Mouse (Mus musculus): Measurements from ENCODE around the gene Sfi1. TPM values are rescaled to one million over a fixed set of nuclear protein-coding genes. Genes with fewer than 3 reads are reported as not detected.

Gene Sfi1
- 16.9 and 17.2 TPM in 2 replicates for polyA plus RNA-seq (2015; fragmentation: Nextera tagmentation; extraction: Ambion mirVana)

DNA sequence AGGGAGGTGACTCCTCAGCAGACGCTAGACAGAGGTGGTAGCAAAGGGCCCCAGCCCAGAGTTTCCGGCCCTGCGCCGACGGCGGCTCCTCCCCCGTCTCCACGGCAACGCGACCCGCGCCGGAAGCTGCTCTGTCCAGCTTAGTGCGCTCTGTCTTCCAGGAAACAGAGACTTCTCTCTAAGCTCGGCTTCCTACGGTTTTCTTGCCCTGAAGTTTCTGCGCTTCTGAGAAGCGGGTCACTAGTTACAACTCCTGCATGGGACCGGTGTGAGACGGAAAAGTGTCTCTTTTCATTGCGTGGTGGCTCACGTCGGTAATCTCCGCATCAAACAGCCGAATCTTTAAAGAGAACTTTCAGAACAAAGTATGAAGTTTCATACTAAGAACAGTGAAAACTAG is at the start of gene Sfi1:
Gene Sfi1, minus strand, starts transcription at position 101 of the 400 bp plus-strand sequence.
- WGBS = 85% methylated on average over 25 of the region's 25 CpGs

DNA sequence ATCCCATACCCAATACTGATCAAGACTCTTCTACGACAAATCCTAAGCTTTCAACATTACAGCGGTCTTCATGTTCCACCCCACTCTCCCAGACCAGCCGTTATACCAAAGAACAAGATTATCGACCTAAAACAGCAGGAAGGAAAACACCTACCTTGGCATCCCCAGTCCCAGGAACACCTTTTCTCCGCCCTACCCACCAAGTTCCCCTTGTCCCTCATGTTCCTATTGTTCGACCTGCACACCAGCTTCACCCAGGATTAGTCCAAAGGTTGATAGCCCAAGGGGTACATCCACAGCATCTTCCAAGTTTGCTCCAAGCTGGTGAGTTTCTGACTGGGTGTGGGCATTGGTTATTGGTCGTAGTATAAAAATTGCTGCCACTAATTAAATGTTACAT is 49.1 kb upstream of the Sfi1 start:
- ATAC-seq (ENCODE audit: low FRiP score, low read depth) = no peak
- WGBS = 96% methylated on average over 7 of the region's 7 CpGs
- H3K36me3 ChIP-seq = peaks cover 85% of the 10 kb centered on the region

More for the DNA sequence above, at the start of gene Sfi1:
- Histone ChIP-seq H3K27me3 (no peaks in the 10 kb centered on the region), H3K9me3 (no peaks in the 10 kb centered on the region), H3K9ac (no peak within 1 kb of the TSS), H3K36me3 (no peaks in the 10 kb centered on the region), H3K4me1 (replicated peaks) (no peaks in the 10 kb centered on the region), H3K4me3 (no peak within 1 kb of the TSS), H3K27ac (replicated peaks) (no peak within 1 kb of the TSS), H3K4me2 (no peak within 1 kb of the TSS)
- no peak for ATAC-seq (ENCODE audit: low FRiP score, low read depth)

DNA sequence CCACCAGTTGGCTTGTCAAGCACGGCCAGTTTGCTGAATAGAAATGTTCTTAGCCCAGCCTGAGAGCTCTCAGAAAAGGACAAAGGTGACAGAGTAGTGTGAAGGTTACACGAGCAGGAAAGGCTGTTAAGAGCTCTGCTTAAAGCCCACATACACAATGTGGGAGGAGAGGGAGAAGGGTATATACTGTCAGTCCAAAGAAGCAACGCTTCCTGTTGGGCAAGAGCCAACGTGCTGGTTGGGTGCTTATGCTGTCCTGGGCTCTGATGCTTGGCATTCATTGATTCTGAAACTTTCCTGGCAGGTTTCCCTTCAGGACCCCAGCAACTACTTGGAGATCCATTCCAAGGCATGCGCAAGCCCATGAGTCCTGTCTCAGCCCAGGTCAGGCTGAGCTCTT is 42.0 kb upstream of the Sfi1 start:
- 75% methylated on average over 5 of the region's 5 CpGs for WGBS
- Histone ChIP-seq H3K27ac (replicated peaks) (no peak overlapping the region), H3K4me2 (no peak overlapping the region), H3K36me3 (peaks cover 86% of the 10 kb centered on the region), H3K27me3 (no peaks in the 10 kb centered on the region), H3K9ac (no peak overlapping the region), H3K4me3 (no peak overlapping the region), H3K9me3 (no peaks in the 10 kb centered on the region), H3K4me1 (replicated peaks) (no peaks in the 10 kb centered on the region)
- ATAC-seq (ENCODE audit: low FRiP score, low read depth) = no peak

More for the DNA sequence above, 49.1 kb upstream of the Sfi1 start:
- Histone ChIP-seq H3K27me3 (no peaks in the 10 kb centered on the region), H3K9ac (no peak overlapping the region), H3K4me3 (no peak overlapping the region), H3K4me1 (replicated peaks) (no peaks in the 10 kb centered on the region), H3K27ac (replicated peaks) (no peak overlapping the region), H3K9me3 (no peaks in the 10 kb centered on the region), H3K4me2 (no peak overlapping the region)

DNA sequence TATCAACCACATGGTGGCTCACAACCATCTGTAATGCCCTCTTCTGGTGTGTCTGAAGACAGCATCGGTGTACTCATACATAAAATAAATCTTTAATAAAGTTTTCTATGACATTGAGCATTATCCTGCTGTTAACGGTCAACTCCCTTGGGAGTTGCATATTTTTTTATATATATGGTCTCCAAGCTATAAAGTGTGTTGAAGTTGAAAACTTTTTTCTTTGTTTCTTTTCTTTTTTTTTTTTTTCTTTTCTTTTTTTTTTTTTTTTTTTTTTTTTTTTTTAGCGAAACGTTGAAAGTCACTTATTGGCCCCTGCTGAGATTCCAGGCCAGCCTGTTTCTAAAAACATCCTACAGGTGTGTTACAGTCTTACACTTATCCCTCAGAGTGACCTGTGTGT is 40.4 kb upstream of the Sfi1 start:
- no peaks in the 10 kb centered on the region for H3K9me3 ChIP-seq
- H3K4me1 ChIP-seq (replicated peaks) = no peaks in the 10 kb centered on the region
- H3K27me3 ChIP-seq = no peaks in the 10 kb centered on the region
- WGBS = 96% methylated on average over 4 of the region's 4 CpGs
- H3K4me2 ChIP-seq = no peak overlapping the region
- no peak overlapping the region for H3K4me3 ChIP-seq
- no peak overlapping the region for H3K27ac ChIP-seq (replicated peaks)
- ATAC-seq (ENCODE audit: low FRiP score, low read depth) = no peak
- H3K9ac ChIP-seq = no peak overlapping the region
- H3K36me3 ChIP-seq = peaks cover 85% of the 10 kb centered on the region

DNA sequence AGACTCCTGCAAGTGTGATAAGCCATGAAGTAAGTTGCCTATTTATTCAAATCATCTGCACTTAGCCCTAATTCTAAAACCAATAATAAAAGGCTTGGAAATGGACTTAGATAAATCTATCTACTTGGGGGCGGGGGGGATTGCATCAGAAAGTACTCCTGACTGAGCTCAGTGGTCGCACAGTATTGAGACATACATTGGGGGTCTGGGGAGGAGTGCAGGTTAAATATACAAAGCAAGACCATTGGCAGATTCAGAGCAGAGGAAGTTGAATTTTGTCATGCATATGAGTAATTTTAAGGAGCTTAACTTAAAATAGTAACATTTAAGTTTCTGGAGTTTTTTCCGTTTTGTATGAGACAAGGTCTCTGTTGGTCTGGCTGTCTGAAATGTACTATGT is 39.0 kb upstream of the Sfi1 start:
- Histone ChIP-seq H3K27ac (replicated peaks) (no peak overlapping the region), H3K9ac (no peak overlapping the region), H3K27me3 (no peaks in the 10 kb centered on the region), H3K36me3 (peaks cover 83% of the 10 kb centered on the region), H3K4me2 (no peak overlapping the region), H3K4me3 (no peak overlapping the region), H3K4me1 (replicated peaks) (no peaks in the 10 kb centered on the region), H3K9me3 (no peaks in the 10 kb centered on the region)
- whole genome bisulfite sequencing = 94% methylated on average over 3 of the region's 3 CpGs
- ATAC-seq (ENCODE audit: low FRiP score, low read depth) = no peak

DNA sequence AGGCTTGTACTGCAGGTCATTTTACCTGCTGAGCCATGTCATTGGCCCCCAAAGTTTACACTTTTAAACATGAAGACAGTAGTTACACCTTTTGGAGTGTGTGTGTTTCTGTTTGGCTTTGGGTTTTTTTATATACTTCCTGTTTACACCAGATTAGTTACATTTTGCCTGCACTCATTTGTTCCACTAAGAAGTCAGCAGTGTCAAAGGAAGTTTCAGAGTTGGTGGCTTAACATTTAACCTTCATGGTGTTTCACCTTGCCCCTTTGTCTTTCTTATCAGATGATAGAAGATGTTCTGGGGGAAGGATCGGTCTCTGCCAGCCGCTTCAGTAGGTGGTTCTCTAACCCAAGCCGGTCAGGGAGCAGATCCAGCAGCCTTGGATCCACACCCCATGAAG is 33.9 kb upstream of the Sfi1 start:
- Histone ChIP-seq H3K4me3 (no peak overlapping the region), H3K9ac (no peak overlapping the region), H3K36me3 (peaks cover 79% of the 10 kb centered on the region), H3K4me1 (replicated peaks) (no peaks in the 10 kb centered on the region), H3K27ac (replicated peaks) (no peak overlapping the region), H3K4me2 (no peak overlapping the region), H3K27me3 (no peaks in the 10 kb centered on the region), H3K9me3 (no peaks in the 10 kb centered on the region)
- no peak for ATAC-seq (ENCODE audit: low FRiP score, low read depth)
- WGBS = 97% methylated on average over 3 of the region's 3 CpGs

DNA sequence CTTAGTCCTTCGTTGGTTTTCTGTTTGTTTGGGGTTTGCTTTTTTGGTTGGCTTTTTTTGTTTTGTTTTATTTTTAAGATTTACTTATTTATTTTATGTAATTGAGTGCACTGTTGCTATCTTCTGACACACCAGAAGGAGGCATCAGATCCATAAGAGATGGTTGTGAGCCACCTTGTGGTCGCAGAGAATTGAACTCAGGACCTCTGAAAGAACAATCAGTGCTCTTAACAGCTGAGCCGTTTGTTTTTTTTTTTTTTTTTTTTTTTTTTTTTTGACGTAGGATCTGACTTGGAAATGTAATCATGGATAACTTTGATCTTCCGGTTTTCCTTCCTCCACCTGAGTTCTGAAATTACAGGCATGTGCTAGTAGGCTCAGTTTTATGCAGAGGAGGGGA is 29.8 kb upstream of the Sfi1 start:
- Histone ChIP-seq H3K4me3 (no peak overlapping the region), H3K4me2 (no peak overlapping the region), H3K36me3 (peaks cover 78% of the 10 kb centered on the region), H3K4me1 (replicated peaks) (no peaks in the 10 kb centered on the region), H3K27ac (replicated peaks) (no peak overlapping the region), H3K27me3 (no peaks in the 10 kb centered on the region), H3K9me3 (no peaks in the 10 kb centered on the region), H3K9ac (no peak overlapping the region)
- WGBS = 79% methylated on average over 5 of the region's 5 CpGs
- no peak for ATAC-seq (ENCODE audit: low FRiP score, low read depth)

DNA sequence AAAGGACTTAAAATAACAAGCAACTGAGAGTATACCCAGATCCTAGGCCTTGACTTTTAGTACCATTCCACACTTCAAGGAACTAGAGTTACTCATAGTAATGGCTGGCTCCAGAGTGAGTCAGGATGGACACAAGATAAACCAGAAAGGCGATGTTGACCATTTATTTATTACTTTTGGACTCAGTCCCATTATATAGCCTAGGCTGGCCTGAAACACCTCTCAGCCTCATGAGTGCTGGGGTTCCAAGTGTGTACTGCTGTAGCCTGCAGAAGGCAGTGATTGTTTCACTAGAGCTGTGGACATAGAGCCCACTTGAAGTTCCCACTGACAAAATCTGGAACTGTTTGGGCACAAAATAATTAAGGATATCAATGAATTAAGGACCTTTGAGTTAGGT is 19.3 kb upstream of the Sfi1 start:
- H3K4me1 ChIP-seq (replicated peaks) = no peaks in the 10 kb centered on the region
- ATAC-seq (ENCODE audit: low FRiP score, low read depth) = no peak
- no peaks in the 10 kb centered on the region for H3K9me3 ChIP-seq
- no peak overlapping the region for H3K4me2 ChIP-seq
- H3K36me3 ChIP-seq = peaks cover 56% of the 10 kb centered on the region
- H3K9ac ChIP-seq = no peak overlapping the region
- H3K27ac ChIP-seq (replicated peaks) = no peak overlapping the region
- WGBS = 92% methylated on average over 1 of the region's 1 CpGs
- no peak overlapping the region for H3K4me3 ChIP-seq
- H3K27me3 ChIP-seq = no peaks in the 10 kb centered on the region

DNA sequence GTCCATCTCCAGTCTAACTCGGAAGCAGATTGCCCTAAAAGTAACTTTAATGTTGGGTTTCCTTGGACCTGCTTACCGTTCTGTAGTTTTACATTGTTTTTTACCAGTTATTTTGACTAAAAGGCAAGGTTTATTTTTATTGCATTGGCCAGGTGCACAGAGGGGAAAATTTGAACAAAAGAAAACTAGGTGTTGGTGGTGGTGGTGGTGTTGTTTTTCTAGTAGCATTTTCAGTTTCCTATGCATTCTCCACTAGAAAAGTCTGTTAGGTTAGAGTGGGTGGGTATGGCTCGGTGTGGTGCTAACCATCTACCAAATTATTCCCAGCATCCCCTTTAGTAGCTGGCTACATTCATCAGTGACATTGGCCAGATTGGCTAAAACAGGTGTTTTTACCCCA is 13.5 kb upstream of the Sfi1 start:
- no peak overlapping the region for H3K4me2 ChIP-seq
- H3K4me1 ChIP-seq (replicated peaks) = peaks cover 9% of the 10 kb centered on the region; the same call in 1 of the 2 replicates
- no peak overlapping the region for H3K9ac ChIP-seq
- H3K27ac ChIP-seq (replicated peaks) = no peak overlapping the region
- no peaks in the 10 kb centered on the region for H3K27me3 ChIP-seq
- no peak overlapping the region for H3K4me3 ChIP-seq
- ATAC-seq (ENCODE audit: low FRiP score, low read depth) = no peak
- 97% methylated on average over 3 of the region's 3 CpGs for WGBS
- no peaks in the 10 kb centered on the region for H3K9me3 ChIP-seq
- H3K36me3 ChIP-seq = peaks cover 34% of the 10 kb centered on the region

DNA sequence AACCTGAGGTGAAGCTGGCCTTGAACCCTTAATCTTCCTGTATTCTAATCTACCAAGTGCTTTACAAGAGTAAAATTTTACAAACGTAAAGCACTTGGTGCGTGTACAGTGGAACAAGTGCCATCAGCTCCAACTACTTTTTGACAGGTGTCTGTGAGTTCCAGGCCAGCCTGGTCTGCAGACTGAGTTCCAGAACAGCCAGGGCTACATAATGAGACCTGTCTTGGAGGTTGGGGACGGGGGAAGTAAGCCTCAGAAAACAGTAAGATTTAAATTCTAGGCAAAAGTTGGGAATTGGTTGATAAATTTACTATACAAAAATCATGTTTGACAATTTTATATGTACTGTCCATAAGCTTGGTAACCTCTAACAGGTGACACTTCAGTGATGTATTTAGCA is 11.9 kb upstream of the Sfi1 start:
- Histone ChIP-seq H3K4me1 (replicated peaks) (peaks cover 9% of the 10 kb centered on the region; the same call in 1 of the 2 replicates), H3K4me3 (no peak overlapping the region), H3K27me3 (no peaks in the 10 kb centered on the region), H3K4me2 (no peak overlapping the region), H3K9ac (no peak overlapping the region), H3K27ac (replicated peaks) (no peak overlapping the region), H3K36me3 (peaks cover 27% of the 10 kb centered on the region), H3K9me3 (no peaks in the 10 kb centered on the region)
- 96% methylated on average over 3 of the region's 3 CpGs for WGBS
- no peak for ATAC-seq (ENCODE audit: low FRiP score, low read depth)

DNA sequence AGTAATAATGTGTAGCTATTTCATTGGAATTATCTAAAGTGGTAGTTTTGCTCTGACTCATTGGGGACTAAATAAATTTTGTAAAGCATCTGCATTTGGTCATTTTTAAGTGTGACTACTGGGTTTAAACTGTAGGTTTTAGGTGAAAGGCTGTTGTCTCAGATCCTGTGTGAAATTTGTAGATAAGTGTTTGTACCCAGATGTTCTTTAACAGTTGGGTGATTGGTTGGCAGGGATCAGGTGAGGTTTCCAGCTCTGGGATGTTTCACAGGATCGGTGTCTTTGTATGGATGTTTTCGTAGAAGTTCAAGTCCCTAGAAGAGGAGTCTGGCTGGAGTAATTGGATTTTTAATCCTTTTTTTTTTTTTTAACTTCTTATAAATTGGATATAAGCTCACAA is 10.5 kb upstream of the Sfi1 start:
- ATAC-seq (ENCODE audit: low FRiP score, low read depth) = no peak
- Histone ChIP-seq H3K36me3 (peaks cover 21% of the 10 kb centered on the region), H3K9ac (no peak overlapping the region), H3K4me3 (no peak overlapping the region), H3K9me3 (no peaks in the 10 kb centered on the region), H3K4me2 (peak overlapping the region; percentile 44), H3K4me1 (replicated peaks) (peaks cover 9% of the 10 kb centered on the region; the same call in 1 of the 2 replicates), H3K27ac (replicated peaks) (no peak overlapping the region), H3K27me3 (no peaks in the 10 kb centered on the region)
- 93% methylated on average over 2 of the region's 2 CpGs for WGBS

DNA sequence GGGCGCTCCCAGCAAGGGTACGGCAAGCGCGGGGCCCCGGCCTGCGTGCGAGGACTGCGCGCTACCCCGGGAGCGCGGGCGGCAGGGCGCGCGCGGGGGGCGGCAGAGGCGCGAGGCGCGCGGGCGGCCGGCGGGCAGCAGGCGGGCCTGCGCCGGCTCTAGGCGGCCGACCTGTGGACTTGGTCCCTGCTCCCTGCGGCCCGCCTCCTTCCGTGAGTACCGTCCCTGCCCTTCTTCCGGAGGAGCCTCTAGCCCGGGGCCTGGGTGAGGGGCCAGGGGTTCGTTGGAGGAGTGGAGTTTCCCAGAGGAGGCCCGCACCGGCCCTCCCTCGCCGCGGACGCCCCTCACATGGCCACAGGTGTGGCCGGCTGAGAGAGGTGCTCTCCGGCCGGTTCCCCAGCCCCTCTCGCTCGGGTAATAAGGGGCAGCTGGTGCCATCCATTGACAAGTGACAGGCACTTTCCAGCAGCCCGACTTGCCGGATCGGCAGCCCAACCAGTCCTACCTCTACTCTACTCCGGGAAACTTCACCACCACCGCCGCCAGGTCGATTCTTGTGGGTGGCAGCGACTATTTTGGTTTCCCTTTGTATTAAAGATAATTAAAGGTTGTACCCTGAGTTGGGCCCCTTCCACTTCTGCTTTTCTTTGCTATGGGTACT is 9.6 kb upstream of the Sfi1 start:
- H3K36me3 ChIP-seq = peaks cover 21% of the 10 kb centered on the region
- H3K4me2 ChIP-seq = peak overlapping the region; percentile 44
- H3K27ac ChIP-seq (replicated peaks) = peak overlapping the region; percentile 6
- peak overlapping the region; percentile 21 for H3K9ac ChIP-seq
- peak overlapping the region; percentile 39 for H3K4me3 ChIP-seq
- H3K9me3 ChIP-seq = no peaks in the 10 kb centered on the region
- H3K27me3 ChIP-seq = no peaks in the 10 kb centered on the region
- ATAC-seq (ENCODE audit: low FRiP score, low read depth) = peak; percentile 16; the same call in 1 of the 2 replicates
- H3K4me1 ChIP-seq (replicated peaks) = peaks cover 9% of the 10 kb centered on the region; the same call in 1 of the 2 replicates
- WGBS = under 1% methylated on average over 31 of the region's 57 CpGs

DNA sequence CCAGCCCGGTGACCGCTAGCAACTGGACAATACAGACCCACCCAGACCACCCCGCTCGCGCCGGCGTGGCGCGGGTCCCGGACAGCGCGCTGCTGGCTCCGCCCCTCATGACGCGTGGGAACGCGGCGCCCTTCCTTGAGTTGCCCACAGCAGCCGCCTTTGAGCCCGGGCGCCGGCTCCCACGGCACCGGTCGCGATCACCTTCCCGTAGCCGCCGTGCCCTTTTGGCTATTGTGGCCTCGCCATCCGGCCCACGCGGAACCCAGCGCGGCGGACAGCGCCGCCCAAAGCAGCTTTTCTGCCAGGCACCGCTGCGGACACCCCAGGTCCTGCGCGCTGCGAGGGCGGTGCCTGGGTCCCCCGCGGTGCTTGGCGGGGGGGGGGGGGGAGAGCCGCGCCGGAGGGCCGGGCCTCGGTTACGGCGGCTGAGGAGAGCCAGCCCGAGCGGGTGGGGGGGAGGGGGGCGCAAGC is 9.0 kb upstream of the Sfi1 start, which contains the start of gene Eif4enif1:
Gene Eif4enif1, plus strand, starts transcription at position 162 of the 471 bp plus-strand sequence.
- peak within 1 kb of the TSS; percentile 44 for H3K4me2 ChIP-seq
- H3K9me3 ChIP-seq = no peaks in the 10 kb centered on the region
- WGBS = under 1% methylated on average over 42 of the region's 57 CpGs
- peaks cover 9% of the 10 kb centered on the region; the same call in 1 of the 2 replicates for H3K4me1 ChIP-seq (replicated peaks)
- peak within 1 kb of the TSS; percentile 39 for H3K4me3 ChIP-seq
- H3K9ac ChIP-seq = peak within 1 kb of the TSS; percentile 21
- peaks cover 16% of the 10 kb centered on the region for H3K36me3 ChIP-seq
- no peaks in the 10 kb centered on the region for H3K27me3 ChIP-seq
- peak; percentile 79 for ATAC-seq (ENCODE audit: low FRiP score, low read depth)
- H3K27ac ChIP-seq (replicated peaks) = peak within 1 kb of the TSS; percentile 74
